Mouse (Mus musculus): ENCODE data around the gene Mrps14. TPM values are rescaled to one million over a fixed set of nuclear protein-coding genes. Genes with fewer than 3 reads are reported as not detected.

Gene Mrps14
- 182 and 187 TPM in 2 replicates for polyA plus RNA-seq (2016; fragmentation: Nextera tagmentation; extraction: Ambion mirVana)

GRCm38 (mm10) chr1:160194529-160195336, at the start of gene Mrps14:
Gene Mrps14 (plus strand): TSS chr1:160195215.
- peak; percentile 100 for ATAC-seq (ENCODE audit: low FRiP score)
- Histone ChIP-seq H3K4me1 (peaks cover 10% of the 10 kb centered on the region; the same call in 1 of the 2 replicates), H3K9me3 (replicated peaks) (no peaks in the 10 kb centered on the region), H3K27me3 (no peaks in the 10 kb centered on the region), H3K4me2 (replicated peaks) (peak within 1 kb of the TSS; percentile 80), H3K36me3 (peaks cover 12% of the 10 kb centered on the region), H3K4me3 (peak within 1 kb of the TSS; percentile 64), H3K27ac (peak within 1 kb of the TSS; percentile 67), H3K9ac (peak within 1 kb of the TSS; percentile 75)
- whole genome bisulfite sequencing: 8% methylated on average over 31 of the region's 31 CpGs

- no peak overlapping the region for H3K9ac ChIP-seq
- ATAC-seq (ENCODE audit: low FRiP score): no peak
- 85% methylated on average over 3 of the region's 3 CpGs for WGBS
- no peak overlapping the region for H3K27ac ChIP-seq
- no peaks in the 10 kb centered on the region for H3K36me3 ChIP-seq
- H3K9me3 ChIP-seq (replicated peaks): no peaks in the 10 kb centered on the region
- peaks cover 15% of the 10 kb centered on the region; the same call in 1 of the 2 replicates for H3K4me1 ChIP-seq
- no peak overlapping the region for H3K4me3 ChIP-seq
- H3K4me2 ChIP-seq (replicated peaks): no peak overlapping the region
- no peaks in the 10 kb centered on the region for H3K27me3 ChIP-seq
These were observed 49.4 kb upstream of the Mrps14 start for GRCm38 (mm10) chr1:160145606-160146005.

- no peak overlapping the region for H3K27ac ChIP-seq
- H3K36me3 ChIP-seq: no peaks in the 10 kb centered on the region
- peaks cover 13% of the 10 kb centered on the region; the same call in 1 of the 2 replicates for H3K4me1 ChIP-seq
- no peaks in the 10 kb centered on the region for H3K9me3 ChIP-seq (replicated peaks)
- H3K27me3 ChIP-seq: no peaks in the 10 kb centered on the region
- no peak overlapping the region for H3K4me3 ChIP-seq
- 92% methylated on average over 7 of the region's 7 CpGs for WGBS
- H3K4me2 ChIP-seq (replicated peaks): no peak overlapping the region
- ATAC-seq (ENCODE audit: low FRiP score): no peak
- no peak overlapping the region for H3K9ac ChIP-seq
These were observed 47.7 kb upstream of the Mrps14 start for GRCm38 (mm10) chr1:160147274-160147673.

GRCm38 (mm10) chr1:160149291-160149906, 45.6 kb upstream of the Mrps14 start:
- peak; percentile 65; the same call in 1 of the 2 replicates for ATAC-seq (ENCODE audit: low FRiP score)
- Histone ChIP-seq H3K4me2 (replicated peaks) (no peak overlapping the region), H3K4me3 (no peak overlapping the region), H3K9ac (no peak overlapping the region), H3K27ac (peak overlapping the region; percentile 58; the same call in 1 of the 2 replicates), H3K27me3 (no peaks in the 10 kb centered on the region), H3K9me3 (replicated peaks) (no peaks in the 10 kb centered on the region), H3K4me1 (peaks cover 10% of the 10 kb centered on the region; the same call in 1 of the 2 replicates), H3K36me3 (no peaks in the 10 kb centered on the region)
- 56% methylated on average over 11 of the region's 11 CpGs for WGBS

GRCm38 (mm10) chr1:160150726-160151125, 44.3 kb upstream of the Mrps14 start:
- Histone ChIP-seq H3K9me3 (replicated peaks) (no peaks in the 10 kb centered on the region), H3K4me3 (no peak overlapping the region), H3K27me3 (no peaks in the 10 kb centered on the region), H3K36me3 (no peaks in the 10 kb centered on the region), H3K27ac (no peak overlapping the region), H3K4me1 (peaks cover 10% of the 10 kb centered on the region; the same call in 1 of the 2 replicates), H3K9ac (no peak overlapping the region), H3K4me2 (replicated peaks) (no peak overlapping the region)
- ATAC-seq (ENCODE audit: low FRiP score): no peak
- WGBS: 67% methylated on average over 3 of the region's 3 CpGs

- Histone ChIP-seq H3K4me3 (no peak within 1 kb of the TSS), H3K9ac (no peak within 1 kb of the TSS), H3K27me3 (no peaks in the 10 kb centered on the region), H3K4me1 (peaks cover 10% of the 10 kb centered on the region; the same call in 1 of the 2 replicates), H3K4me2 (replicated peaks) (no peak within 1 kb of the TSS), H3K9me3 (replicated peaks) (no peaks in the 10 kb centered on the region), H3K27ac (no peak within 1 kb of the TSS), H3K36me3 (no peaks in the 10 kb centered on the region)
- WGBS: 86% methylated on average over 8 of the region's 8 CpGs
- no peak for ATAC-seq (ENCODE audit: low FRiP score)
These were observed 41.5 kb upstream of the Mrps14 start, which contains the start of gene Tnn for GRCm38 (mm10) chr1:160153480-160153879. Gene Tnn (minus strand): TSS chr1:160153580.

- 91% methylated on average over 2 of the region's 2 CpGs for WGBS
- H3K4me2 ChIP-seq (replicated peaks): no peak overlapping the region
- ATAC-seq (ENCODE audit: low FRiP score): no peak
- H3K27me3 ChIP-seq: no peaks in the 10 kb centered on the region
- H3K27ac ChIP-seq: no peak overlapping the region
- H3K9me3 ChIP-seq (replicated peaks): no peaks in the 10 kb centered on the region
- no peak overlapping the region for H3K4me3 ChIP-seq
- no peaks in the 10 kb centered on the region for H3K36me3 ChIP-seq
- no peak overlapping the region for H3K9ac ChIP-seq
- no peaks in the 10 kb centered on the region for H3K4me1 ChIP-seq
These were observed 36.8 kb upstream of the Mrps14 start for GRCm38 (mm10) chr1:160158190-160158589.

- Histone ChIP-seq H3K9ac (no peak overlapping the region), H3K4me3 (no peak overlapping the region), H3K27ac (no peak overlapping the region), H3K9me3 (replicated peaks) (no peaks in the 10 kb centered on the region), H3K27me3 (no peaks in the 10 kb centered on the region), H3K4me2 (replicated peaks) (no peak overlapping the region), H3K4me1 (no peaks in the 10 kb centered on the region), H3K36me3 (no peaks in the 10 kb centered on the region)
- ATAC-seq (ENCODE audit: low FRiP score): no peak
- WGBS: 64% methylated on average over 3 of the region's 5 CpGs
These were observed 28.4 kb upstream of the Mrps14 start for GRCm38 (mm10) chr1:160166600-160166999.

- WGBS: 69% methylated on average over 8 of the region's 8 CpGs
- no peak overlapping the region for H3K4me3 ChIP-seq
- no peaks in the 10 kb centered on the region for H3K9me3 ChIP-seq (replicated peaks)
- H3K27me3 ChIP-seq: no peaks in the 10 kb centered on the region
- H3K9ac ChIP-seq: no peak overlapping the region
- H3K27ac ChIP-seq: no peak overlapping the region
- H3K4me2 ChIP-seq (replicated peaks): no peak overlapping the region
- ATAC-seq (ENCODE audit: low FRiP score): no peak
- H3K4me1 ChIP-seq: no peaks in the 10 kb centered on the region
- H3K36me3 ChIP-seq: no peaks in the 10 kb centered on the region
These were observed 18.1 kb upstream of the Mrps14 start for GRCm38 (mm10) chr1:160176903-160177302.

GRCm38 (mm10) chr1:160181216-160181615, 13.8 kb upstream of the Mrps14 start:
- ATAC-seq (ENCODE audit: low FRiP score): no peak
- Histone ChIP-seq H3K4me2 (replicated peaks) (no peak overlapping the region), H3K27me3 (no peaks in the 10 kb centered on the region), H3K9ac (no peak overlapping the region), H3K4me1 (0 out of 2 replicates have a peak, but pooled peaks cover 3% of the 10 kb centered on the region), H3K4me3 (no peak overlapping the region), H3K9me3 (replicated peaks) (no peaks in the 10 kb centered on the region), H3K36me3 (no peaks in the 10 kb centered on the region), H3K27ac (no peak overlapping the region)
- WGBS: 85% methylated on average over 4 of the region's 4 CpGs

- Histone ChIP-seq H3K4me3 (no peak overlapping the region), H3K4me1 (0 out of 2 replicates have a peak, but pooled peaks cover 3% of the 10 kb centered on the region), H3K27ac (no peak overlapping the region), H3K9ac (no peak overlapping the region), H3K36me3 (no peaks in the 10 kb centered on the region), H3K4me2 (replicated peaks) (peak overlapping the region; percentile 13; the same call in 1 of the 2 replicates), H3K27me3 (no peaks in the 10 kb centered on the region), H3K9me3 (replicated peaks) (no peaks in the 10 kb centered on the region)
- WGBS: 22% methylated on average over 5 of the region's 5 CpGs
- peak; percentile 64 for ATAC-seq (ENCODE audit: low FRiP score)
These were observed 10.5 kb upstream of the Mrps14 start for GRCm38 (mm10) chr1:160184506-160184905.

- H3K4me3 ChIP-seq: peak overlapping the region; percentile 64
- H3K9me3 ChIP-seq (replicated peaks): no peaks in the 10 kb centered on the region
- H3K4me1 ChIP-seq: peaks cover 10% of the 10 kb centered on the region; the same call in 1 of the 2 replicates
- H3K9ac ChIP-seq: peak overlapping the region; percentile 75
- peaks cover 16% of the 10 kb centered on the region for H3K36me3 ChIP-seq
- no peak; the same call in 1 of the 2 replicates for ATAC-seq (ENCODE audit: low FRiP score)
- H3K27me3 ChIP-seq: no peaks in the 10 kb centered on the region
- peak overlapping the region; percentile 67 for H3K27ac ChIP-seq
- H3K4me2 ChIP-seq (replicated peaks): peak overlapping the region; percentile 80
- under 1% methylated on average over 13 of the region's 13 CpGs for WGBS
These were observed 285 bp downstream of the Mrps14 start for GRCm38 (mm10) chr1:160195337-160195663.
